ENCODE assay signal across 11 mouse cellular contexts in genomic region chr6:144772175-144772918, GRCm38 (mm10). TPM values are rescaled to one million over a fixed set of nuclear protein-coding genes. Genes with fewer than 3 reads are reported as not detected.
DNase-seq lines count a peak whose midpoint lies in the region; ATAC-seq and TF ChIP-seq lines count a peak whose summit lies in the region.
"Had no signal": no experiment of that assay in that cellular context is flagged by ENCODE, and none has a peak within 500 bp of the region (broad histone marks: within the 10 kb centered on the region; RNA-seq: fewer than 3 reads in every experiment).

No protein-coding gene starts in this region.

- H3K27me3 ChIP-seq in lung, embryonic 14.5 days (ENCODE audit: insufficient read depth, low read length): no peaks in the 10 kb centered on the region
- no peaks in the 10 kb centered on the region for H3K27me3 ChIP-seq in liver, embryonic 14.5 days (ENCODE audit: control insufficient read depth, insufficient read depth, low read length)
- H3K27me3 ChIP-seq: liver, embryonic 15.5 days had no signal

- peaks cover 8% of the 10 kb centered on the region; the same call in 1 of the 2 replicates for H3K4me1 ChIP-seq in lung, embryonic 14.5 days (ENCODE audit: insufficient read depth)
- peaks cover 0 to 7% of the 10 kb centered on the region in 2 experiments; a peak in 2 of 4 replicates for H3K4me1 ChIP-seq in liver, embryonic 14.5 days (replicated peaks; ENCODE audit: control insufficient read depth in 2 of 2, insufficient read depth in 2 of 2, low read length in 1 of 2)

- ATAC-seq in lung, embryonic 14.5 days (ENCODE audit: insufficient read depth): peak; percentile 86
- peak; percentile 55 for ATAC-seq in liver, embryonic 14.5 days (ENCODE audit: insufficient read depth)

- no peak overlapping the region for H3K27ac ChIP-seq in lung, embryonic 14.5 days (ENCODE audit: low read depth)
- H3K27ac ChIP-seq in liver, embryonic 14.5 days: no peak overlapping the region
- H3K27ac ChIP-seq: heart, embryonic 13.5 days; liver, embryonic 15.5 days had no signal

- no peak overlapping the region for H3K9ac ChIP-seq in lung, embryonic 14.5 days
- no peak overlapping the region for H3K9ac ChIP-seq in liver, embryonic 14.5 days (replicated peaks)
- H3K9ac ChIP-seq: heart, embryonic 13.5 days; liver, embryonic 15.5 days had no signal

- intact Hi-C loops in left cerebral cortex, postnatal 10 days (cut with DNase I): no loop called here

- H3K9me3 ChIP-seq in lung, embryonic 14.5 days (ENCODE audit: low read depth, low read length): no peaks in the 10 kb centered on the region
- H3K9me3 ChIP-seq in liver, embryonic 14.5 days (ENCODE audit: control insufficient read depth, low read length): no peaks in the 10 kb centered on the region
- H3K9me3 ChIP-seq: heart, embryonic 13.5 days; liver, embryonic 15.5 days had no signal

- no peak overlapping the region for H3K4me2 ChIP-seq in lung, embryonic 14.5 days
- H3K4me2 ChIP-seq in liver, embryonic 14.5 days (ENCODE audit: low read depth): no peak overlapping the region
- H3K4me2 ChIP-seq: heart, embryonic 13.5 days; liver, embryonic 15.5 days had no signal

- TF ChIP-seq EP300 in liver, embryonic 14.5 days (IDR thresholded peaks at IDR 0.05; ENCODE audit: low read depth): no peak

- no peaks in the 10 kb centered on the region for H3K36me3 ChIP-seq in lung, embryonic 14.5 days (ENCODE audit: insufficient read depth)
- no peaks in the 10 kb centered on the region for H3K36me3 ChIP-seq in liver, embryonic 14.5 days (replicated peaks; ENCODE audit: control insufficient read depth, insufficient read depth, low read depth)
- H3K36me3 ChIP-seq: heart, embryonic 13.5 days; liver, embryonic 15.5 days had no signal

- DNase-seq in lung, embryonic 14.5 days: peak; percentile 68
- DNase-seq in lung, adult 18-20 months: no peak
- DNase-seq in ES-CJ7 (ENCODE audit: low read depth, low spot score): peak; percentile 13
- peak; percentile 55 for DNase-seq in ZHBTc4 (ENCODE audit: low read depth, low spot score)
- DNase-seq in liver, embryonic 14.5 days (ENCODE audit: low read depth in 3 of 3, low spot score in 3 of 3): no peak
- DNase-seq in layer of hippocampus, postnatal 36 days: no peak
- DNase-seq in left cerebral cortex, postnatal 10 days (ENCODE audit: extremely low spot score in 1 of 2, low spot score in 2 of 2): no peak
- DNase-seq: kidney, adult 11 months; thymus, postnatal 25 days had no signal

- no peak overlapping the region for H3K4me3 ChIP-seq in lung, embryonic 14.5 days (ENCODE audit: low read depth, low read length)
- H3K4me3 ChIP-seq in liver, embryonic 14.5 days (ENCODE audit: insufficient read depth in 1 of 2, low read depth in 2 of 2, low read length in 2 of 2): no peak overlapping the region
- H3K4me3 ChIP-seq: heart, embryonic 13.5 days; liver, embryonic 15.5 days had no signal

- TF ChIP-seq CTCF in lung, embryonic 14.5 days (IDR thresholded peaks at IDR 0.05; ENCODE audit: low read depth): no peak
- no peak for TF ChIP-seq CTCF in liver, embryonic 14.5 days (IDR thresholded peaks at IDR 0.05; ENCODE audit: low read depth)

- WGBS in lung, embryonic 14.5 days: 55% methylated on average over 15 of the region's 15 CpGs
- 41% methylated on average over 15 of the region's 15 CpGs for WGBS in liver, embryonic 14.5 days (ENCODE audit: insufficient replicate concordance)

RNA-seq across cellular contexts. Expression of gene Sox5, which starts 9.4 kb away (rescaled TPM):
- polyA plus RNA-seq in lung, embryonic 14.5 days (2014; fragmentation: Nextera tagmentation; extraction: Ambion mirVana): 21.3 and 22.3 TPM in 2 replicates
- 0.68 and 1.6 TPM in 2 replicates for polyA plus RNA-seq in liver, embryonic 14.5 days (2012; rRNA removed)
- polyA plus RNA-seq in liver, embryonic 14.5 days (2014; fragmentation: Nextera tagmentation; extraction: Ambion mirVana): 1.7 and 2.4 TPM in 2 replicates
- total RNA-seq in layer of hippocampus, postnatal 36 days (2021): 10 to 100 TPM; 28.7 to 41.6 TPM
- 10 to 100 TPM; 77.5 to 78.6 TPM for total RNA-seq in left cerebral cortex, postnatal 10 days (2021)

Comparison
In these comparisons a context has a peak if more than half of its experiments do, and no peak if none do; other contexts are left out.
1. DNase-seq: peak in lung, embryonic 14.5 days (single experiment), ES-CJ7 (single experiment) and ZHBTc4 (single experiment); none in lung, adult 18-20 months (0 of 2), liver, embryonic 14.5 days (0 of 3), layer of hippocampus, postnatal 36 days (0 of 2) and left cerebral cortex, postnatal 10 days (0 of 2).